Mouse (Mus musculus): ENCODE results near the gene Klhl25. TPM values are rescaled to one million over a fixed set of nuclear protein-coding genes. Genes with fewer than 3 reads are reported as not detected.
A peak's percentile ranks its signal among the peaks of the same experiment; 100 is the strongest.
"Not testable (repeated sequence)": the region's sequence is repeated elsewhere in the genome, so short reads cannot be mapped to it uniquely, and the experiment has no call there.

Klhl25 gene
- polyA plus RNA-seq, 1 experiment: 18.2 TPM

DNA sequence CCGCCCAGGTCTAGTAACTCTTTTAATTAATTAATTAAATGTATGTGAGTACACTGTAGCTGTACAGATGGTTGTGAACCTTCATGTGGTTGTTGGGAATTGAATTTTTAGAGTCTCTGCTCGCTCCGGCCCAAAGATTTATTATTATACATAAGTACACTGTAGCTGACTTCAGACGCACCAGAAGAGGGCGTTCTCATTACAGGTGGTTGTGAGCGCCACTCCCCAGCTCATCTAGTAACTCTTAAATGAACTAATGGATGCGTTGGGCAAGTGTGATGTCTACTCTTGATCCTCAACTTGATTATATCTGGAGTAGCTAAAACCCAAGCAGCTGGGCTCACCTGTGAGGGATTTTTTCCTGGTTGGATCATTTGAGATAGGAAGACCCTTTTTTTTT is 1.2 kb upstream of the Klhl25 start:
- Histone ChIP-seq H3K27me3 (ENCODE audit: control insufficient read depth, insufficient read depth, insufficient read length) (no peaks in the 10 kb centered on the region), H3ac (ENCODE audit: control insufficient read depth, insufficient read length, low read depth) (no peak overlapping the region), H3K79me2 (ENCODE audit: control insufficient read depth, insufficient read depth) (peaks cover 25% of the 10 kb centered on the region), H3K79me3 (ENCODE audit: low read depth) (peaks cover 9% of the 10 kb centered on the region), H3K36me3 (ENCODE audit: control insufficient read depth, insufficient read depth) (no peaks in the 10 kb centered on the region), H3K4me3 (ENCODE audit: insufficient read depth, poor library complexity, severe bottlenecking) (no peak overlapping the region)
- TF ChIP-seq CEBPB (IDR thresholded peaks at IDR 0.05; ENCODE audit: low read depth): no peak
- no peak for TF ChIP-seq FOSL1 (IDR thresholded peaks at IDR 0.05; ENCODE audit: insufficient read depth, low read length, poor library complexity, severe bottlenecking)
- no peak for TF ChIP-seq MAX (IDR thresholded peaks at IDR 0.05)
- no peak for TF ChIP-seq MYOD1 (IDR thresholded peaks at IDR 0.05; ENCODE audit: control insufficient read depth, insufficient read length, low read depth)
- TF ChIP-seq MYOG (IDR thresholded peaks at IDR 0.05; ENCODE audit: control insufficient read depth, extremely low read depth, insufficient read length): no peak
- TF ChIP-seq USF1 (IDR thresholded peaks at IDR 0.05; ENCODE audit: low read depth): no peak
- no peak for TF ChIP-seq CTCF (IDR thresholded peaks at IDR 0.05; ENCODE audit: control insufficient read depth, insufficient read depth, insufficient read length)

DNA sequence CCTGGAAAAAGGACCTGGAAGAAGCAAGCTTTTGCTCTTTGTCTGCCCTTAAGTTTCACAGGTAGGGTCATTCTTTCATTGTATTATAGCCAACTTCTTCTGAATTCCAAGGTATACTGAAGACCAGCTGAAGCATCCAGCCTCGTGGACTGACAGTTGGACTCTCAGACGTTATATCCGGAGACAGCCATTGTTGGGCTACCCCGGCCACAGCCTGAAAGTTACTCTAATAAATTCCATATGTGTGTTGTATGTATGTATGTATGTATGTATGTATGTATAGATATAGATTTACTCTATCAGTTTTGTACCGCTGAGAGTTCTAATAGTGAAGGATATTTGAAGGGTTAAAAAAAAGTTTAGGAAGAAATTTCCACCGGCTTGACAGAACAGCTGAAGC is 621 bp upstream of the Klhl25 start:
- TF ChIP-seq MYOD1 (IDR thresholded peaks at IDR 0.05; ENCODE audit: control insufficient read depth, insufficient read length, low read depth) (no peak), MAX (IDR thresholded peaks at IDR 0.05) (no peak), CTCF (IDR thresholded peaks at IDR 0.05; ENCODE audit: control insufficient read depth, insufficient read depth, insufficient read length) (no peak), MYOG (IDR thresholded peaks at IDR 0.05; ENCODE audit: control insufficient read depth, extremely low read depth, insufficient read length) (no peak), CEBPB (IDR thresholded peaks at IDR 0.05; ENCODE audit: low read depth) (no peak), FOSL1 (IDR thresholded peaks at IDR 0.05; ENCODE audit: insufficient read depth, low read length, poor library complexity, severe bottlenecking) (no peak)
- H3K79me3 ChIP-seq (ENCODE audit: low read depth): peaks cover 9% of the 10 kb centered on the region
- H3K27me3 ChIP-seq (ENCODE audit: control insufficient read depth, insufficient read depth, insufficient read length): no peaks in the 10 kb centered on the region
- H3K4me3 ChIP-seq (ENCODE audit: insufficient read depth, poor library complexity, severe bottlenecking): no peak overlapping the region
- no peak overlapping the region for H3ac ChIP-seq (ENCODE audit: control insufficient read depth, insufficient read length, low read depth)
- H3K36me3 ChIP-seq (ENCODE audit: control insufficient read depth, insufficient read depth): no peaks in the 10 kb centered on the region
- peaks cover 25% of the 10 kb centered on the region for H3K79me2 ChIP-seq (ENCODE audit: control insufficient read depth, insufficient read depth)

DNA sequence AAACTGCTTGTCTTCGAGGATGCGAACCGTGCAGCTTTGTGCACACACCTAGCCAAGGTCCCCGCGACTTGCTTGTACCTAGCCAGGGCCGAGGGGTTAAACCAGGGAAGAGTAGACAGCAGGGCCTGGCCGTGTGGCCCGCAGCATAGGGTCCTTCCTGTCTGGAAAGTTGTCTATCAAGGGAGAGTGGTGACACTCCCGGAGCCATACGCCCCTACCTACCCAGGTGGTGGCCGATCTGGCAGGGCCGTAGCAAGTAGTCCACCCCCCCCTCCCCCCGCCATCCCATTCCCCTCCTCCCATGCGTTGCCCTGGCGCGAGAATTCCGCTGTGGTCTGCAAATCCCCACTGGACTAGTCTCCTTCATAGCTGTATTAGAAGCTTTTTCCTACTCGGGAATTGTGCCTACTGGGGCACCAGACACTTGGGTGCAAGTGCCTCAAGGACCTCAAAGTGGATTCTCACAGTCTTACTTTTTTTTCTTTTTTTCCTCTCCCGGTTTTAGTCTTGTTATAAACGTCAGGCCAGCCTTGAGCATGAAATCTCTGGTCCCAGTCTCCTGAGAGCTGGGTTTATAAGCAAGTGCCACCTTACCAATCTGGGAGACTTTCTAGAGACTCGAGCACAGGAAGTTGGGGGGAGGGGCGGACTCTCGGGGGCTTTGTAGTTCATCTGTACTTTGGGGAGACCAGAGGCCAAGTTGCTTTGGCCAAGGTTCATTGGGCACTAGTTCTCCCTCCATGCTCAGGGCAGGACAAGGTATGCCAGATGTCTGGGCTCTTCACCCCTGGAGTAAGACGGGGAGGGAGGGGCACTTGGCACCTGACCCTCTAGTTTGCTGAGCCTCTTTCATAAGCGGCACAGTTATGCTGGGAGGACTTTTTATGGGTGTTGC is 913 bp downstream of the Klhl25 start:
- H3K36me3 ChIP-seq (ENCODE audit: control insufficient read depth, insufficient read depth): no peaks in the 10 kb centered on the region
- peak overlapping the region; percentile 66 for H3K4me3 ChIP-seq (ENCODE audit: insufficient read depth, poor library complexity, severe bottlenecking)
- peaks cover 39% of the 10 kb centered on the region for H3K79me2 ChIP-seq (ENCODE audit: control insufficient read depth, insufficient read depth)
- TF ChIP-seq CTCF (IDR thresholded peaks at IDR 0.05; ENCODE audit: control insufficient read depth, insufficient read depth, insufficient read length): no peak
- no peaks in the 10 kb centered on the region for H3K27me3 ChIP-seq (ENCODE audit: control insufficient read depth, insufficient read depth, insufficient read length)
- peak overlapping the region; percentile 91 for H3ac ChIP-seq (ENCODE audit: control insufficient read depth, insufficient read length, low read depth)
- H3K79me3 ChIP-seq (ENCODE audit: low read depth): peaks cover 9% of the 10 kb centered on the region

DNA sequence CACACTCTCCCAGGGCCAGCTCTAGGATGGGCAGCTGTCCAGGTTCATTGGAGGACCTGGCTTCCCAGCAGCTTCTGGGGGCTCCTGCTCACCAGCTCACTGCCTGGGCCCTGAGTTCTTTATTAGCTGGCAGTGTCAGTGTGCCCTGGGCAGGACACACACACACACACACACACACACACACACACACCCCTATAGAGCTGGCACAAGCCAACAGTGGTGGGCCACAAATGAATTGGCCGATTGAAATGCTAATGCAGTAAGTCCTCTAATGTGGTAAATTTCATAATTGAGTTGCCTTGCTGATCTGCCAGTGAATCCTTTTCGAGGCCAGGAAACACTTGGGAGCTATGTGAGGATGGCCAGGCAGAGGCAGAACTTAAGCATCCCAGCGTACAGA is 2.3 kb downstream of the Klhl25 start:
- Histone ChIP-seq H3K79me3 (ENCODE audit: low read depth) (peaks cover 16% of the 10 kb centered on the region), H3K79me2 (ENCODE audit: control insufficient read depth, insufficient read depth) (peaks cover 50% of the 10 kb centered on the region)
- H3K36me3 ChIP-seq (ENCODE audit: control insufficient read depth, insufficient read depth); H3K27me3 ChIP-seq (ENCODE audit: control insufficient read depth, insufficient read depth, insufficient read length); H3ac ChIP-seq (ENCODE audit: control insufficient read depth, insufficient read length, low read depth); H3K4me3 ChIP-seq (ENCODE audit: insufficient read depth, poor library complexity, severe bottlenecking): not testable (repeated sequence)

DNA sequence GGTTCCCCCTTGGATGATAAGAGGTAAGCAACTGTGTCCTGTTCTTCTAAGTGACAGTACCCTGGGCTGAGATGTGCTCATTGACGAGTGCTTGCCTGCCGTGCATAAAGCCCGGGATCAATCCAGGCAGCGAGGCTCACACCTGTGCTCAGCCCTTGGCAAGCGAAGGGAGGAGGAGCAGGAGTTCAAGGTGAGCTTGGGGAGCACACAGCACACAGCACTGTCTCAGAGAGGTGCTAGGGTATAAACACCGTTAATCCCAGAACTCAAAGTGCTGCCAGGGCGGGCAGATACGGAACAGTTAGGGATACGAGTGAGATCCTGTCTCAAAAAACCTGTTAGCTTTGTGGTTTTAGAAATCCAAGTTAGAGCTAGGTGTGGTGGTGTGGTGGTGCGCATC is 3.2 kb downstream of the Klhl25 start:
- Histone ChIP-seq H3K79me3 (ENCODE audit: low read depth) (peaks cover 23% of the 10 kb centered on the region), H3K79me2 (ENCODE audit: control insufficient read depth, insufficient read depth) (peaks cover 50% of the 10 kb centered on the region), H3K27me3 (ENCODE audit: control insufficient read depth, insufficient read depth, insufficient read length) (no peaks in the 10 kb centered on the region), H3ac (ENCODE audit: control insufficient read depth, insufficient read length, low read depth) (no peak overlapping the region), H3K36me3 (ENCODE audit: control insufficient read depth, insufficient read depth) (no peaks in the 10 kb centered on the region), H3K4me3 (ENCODE audit: insufficient read depth, poor library complexity, severe bottlenecking) (no peak overlapping the region)
- TF ChIP-seq CEBPB (IDR thresholded peaks at IDR 0.05; ENCODE audit: low read depth) (no peak), USF1 (IDR thresholded peaks at IDR 0.05; ENCODE audit: low read depth) (no peak), CTCF (IDR thresholded peaks at IDR 0.05; ENCODE audit: control insufficient read depth, insufficient read depth, insufficient read length) (no peak), MYOD1 (IDR thresholded peaks at IDR 0.05; ENCODE audit: control insufficient read depth, insufficient read length, low read depth) (no peak), FOSL1 (IDR thresholded peaks at IDR 0.05; ENCODE audit: insufficient read depth, low read length, poor library complexity, severe bottlenecking) (no peak), MAX (IDR thresholded peaks at IDR 0.05) (no peak)

DNA sequence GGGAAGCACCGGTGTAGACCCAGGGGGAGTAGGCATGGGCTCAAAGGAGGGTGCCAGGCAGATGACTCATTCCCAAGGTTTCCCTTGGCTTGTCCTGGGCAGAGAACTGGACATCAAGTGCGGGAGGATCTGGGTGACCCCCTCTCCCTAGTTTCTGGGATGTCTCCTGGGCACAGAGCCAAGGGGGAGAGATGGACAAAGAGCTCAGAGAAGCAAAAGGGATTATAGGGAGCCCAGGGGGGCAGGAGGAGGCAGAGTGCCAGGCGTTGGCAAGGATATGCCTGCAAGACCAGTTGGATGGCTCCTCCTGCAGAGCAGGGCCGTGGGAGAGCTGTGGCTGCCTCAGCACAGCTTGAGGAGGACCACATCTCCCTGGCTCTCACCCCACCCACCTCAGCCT is 4.3 kb downstream of the Klhl25 start:
- Histone ChIP-seq H3K79me2 (ENCODE audit: control insufficient read depth, insufficient read depth) (peaks cover 50% of the 10 kb centered on the region), H3K36me3 (ENCODE audit: control insufficient read depth, insufficient read depth) (no peaks in the 10 kb centered on the region), H3K27me3 (ENCODE audit: control insufficient read depth, insufficient read depth, insufficient read length) (no peaks in the 10 kb centered on the region), H3K79me3 (ENCODE audit: low read depth) (peaks cover 23% of the 10 kb centered on the region), H3K4me3 (ENCODE audit: insufficient read depth, poor library complexity, severe bottlenecking) (no peak overlapping the region), H3ac (ENCODE audit: control insufficient read depth, insufficient read length, low read depth) (no peak overlapping the region)
- no peak for TF ChIP-seq MAX (IDR thresholded peaks at IDR 0.05)
- TF ChIP-seq MYOD1 (IDR thresholded peaks at IDR 0.05; ENCODE audit: control insufficient read depth, insufficient read length, low read depth): no peak
- TF ChIP-seq FOSL1 (IDR thresholded peaks at IDR 0.05; ENCODE audit: insufficient read depth, low read length, poor library complexity, severe bottlenecking): no peak
- TF ChIP-seq CTCF (IDR thresholded peaks at IDR 0.05; ENCODE audit: control insufficient read depth, insufficient read depth, insufficient read length): no peak
- TF ChIP-seq CEBPB (IDR thresholded peaks at IDR 0.05; ENCODE audit: low read depth): no peak
- no peak for TF ChIP-seq USF1 (IDR thresholded peaks at IDR 0.05; ENCODE audit: low read depth)
- TF ChIP-seq MYOG (IDR thresholded peaks at IDR 0.05; ENCODE audit: control insufficient read depth, extremely low read depth, insufficient read length): no peak

Data from C2C12 (cell line).